Mouse (Mus musculus): ENCODE data around the gene Tmprss15. TPM values are rescaled to one million over a fixed set of nuclear protein-coding genes. Genes with fewer than 3 reads are reported as not detected.

Gene Tmprss15
- polyA plus RNA-seq, 1 experiment from 2014 or later, result not detected

- Histone ChIP-seq H3K4me3 (no peak overlapping the region), H3K9me3 (no peaks in the 10 kb centered on the region), H3K4me1 (replicated peaks) (no peaks in the 10 kb centered on the region), H3K27me3 (no peaks in the 10 kb centered on the region), H3K9ac (no peak overlapping the region), H3K4me2 (no peak overlapping the region), H3K27ac (replicated peaks) (no peak overlapping the region), H3K36me3 (no peaks in the 10 kb centered on the region)
- 95% methylated on average over 13 of the region's 13 CpGs for WGBS
- ATAC-seq (ENCODE audit: low read depth), result no peak
Measured at GRCm38 (mm10) chr16:78974099-78974498, 116.8 kb downstream of the Tmprss15 start.

GRCm38 (mm10) chr16:78969091-78969731, 121.7 kb downstream of the Tmprss15 start:
- H3K9me3 ChIP-seq, result no peaks in the 10 kb centered on the region
- no peak overlapping the region for H3K9ac ChIP-seq
- no peaks in the 10 kb centered on the region for H3K36me3 ChIP-seq
- H3K4me3 ChIP-seq, result no peak overlapping the region
- 39% methylated on average over 13 of the region's 13 CpGs for WGBS
- no peak overlapping the region for H3K27ac ChIP-seq (replicated peaks)
- H3K4me2 ChIP-seq, result no peak overlapping the region
- H3K4me1 ChIP-seq (replicated peaks), result no peaks in the 10 kb centered on the region
- H3K27me3 ChIP-seq, result no peaks in the 10 kb centered on the region
- ATAC-seq (ENCODE audit: low read depth), result no peak

GRCm38 (mm10) chr16:78957434-78957833, 133.5 kb downstream of the Tmprss15 start:
- Histone ChIP-seq H3K27ac (replicated peaks) (no peak overlapping the region), H3K4me2 (no peak overlapping the region), H3K36me3 (no peaks in the 10 kb centered on the region), H3K4me3 (no peak overlapping the region), H3K27me3 (no peaks in the 10 kb centered on the region), H3K9me3 (no peaks in the 10 kb centered on the region), H3K4me1 (replicated peaks) (no peaks in the 10 kb centered on the region), H3K9ac (no peak overlapping the region)
- no peak for ATAC-seq (ENCODE audit: low read depth)
- WGBS, result 55% methylated on average over 2 of the region's 2 CpGs

DNA sequence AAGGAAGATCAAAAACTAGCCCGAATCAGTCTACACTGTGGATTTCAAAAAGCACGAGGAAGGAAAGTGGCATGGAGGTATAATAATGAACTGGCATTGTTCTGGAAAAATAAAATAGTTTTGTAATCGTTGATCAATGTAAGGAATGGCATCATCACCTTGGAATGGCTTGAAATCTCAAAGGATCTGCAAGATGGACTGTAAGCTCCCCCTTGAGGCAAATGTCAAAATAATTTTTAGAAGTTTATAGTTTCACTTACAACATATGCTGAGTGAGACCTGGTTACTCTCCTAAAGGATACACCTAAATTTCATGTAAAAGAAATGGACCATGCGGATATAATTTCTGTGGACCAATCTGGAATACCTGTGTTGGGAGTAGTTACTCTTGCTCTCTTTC, 140.5 kb downstream of the Tmprss15 start:
- WGBS, result 88% methylated on average over 4 of the region's 4 CpGs
- no peaks in the 10 kb centered on the region for H3K36me3 ChIP-seq
- H3K27ac ChIP-seq (replicated peaks), result no peak overlapping the region
- no peak overlapping the region for H3K9ac ChIP-seq
- H3K4me3 ChIP-seq, result no peak overlapping the region
- no peaks in the 10 kb centered on the region for H3K4me1 ChIP-seq (replicated peaks)
- no peak overlapping the region for H3K4me2 ChIP-seq
- no peaks in the 10 kb centered on the region for H3K27me3 ChIP-seq
- no peaks in the 10 kb centered on the region for H3K9me3 ChIP-seq
- no peak for ATAC-seq (ENCODE audit: low read depth)

GRCm38 (mm10) chr16:78937755-78938154, 153.1 kb downstream of the Tmprss15 start:
- ATAC-seq (ENCODE audit: low read depth), result no peak
- Histone ChIP-seq H3K4me1 (replicated peaks) (no peaks in the 10 kb centered on the region), H3K9ac (no peak overlapping the region), H3K9me3 (0 out of 2 replicates have a peak, but pooled peaks cover 6% of the 10 kb centered on the region), H3K4me2 (no peak overlapping the region), H3K36me3 (no peaks in the 10 kb centered on the region), H3K4me3 (no peak overlapping the region), H3K27me3 (no peaks in the 10 kb centered on the region), H3K27ac (replicated peaks) (no peak overlapping the region)
- WGBS, result 72% methylated on average over 8 of the region's 8 CpGs

GRCm38 (mm10) chr16:78934298-78934697, 156.6 kb downstream of the Tmprss15 start:
- ATAC-seq (ENCODE audit: low read depth), result no peak
- peaks cover 10% of the 10 kb centered on the region; the same call in 1 of the 2 replicates for H3K27me3 ChIP-seq
- 90% methylated on average over 2 of the region's 2 CpGs for WGBS
- H3K4me1 ChIP-seq (replicated peaks), result peaks cover 18% of the 10 kb centered on the region
- no peak overlapping the region for H3K9ac ChIP-seq
- no peaks in the 10 kb centered on the region for H3K9me3 ChIP-seq
- no peak overlapping the region for H3K4me2 ChIP-seq
- no peak overlapping the region for H3K4me3 ChIP-seq
- H3K36me3 ChIP-seq, result no peaks in the 10 kb centered on the region
- no peak overlapping the region for H3K27ac ChIP-seq (replicated peaks)

GRCm38 (mm10) chr16:78931287-78932025, 159.4 kb downstream of the Tmprss15 start:
- 13% methylated on average over 16 of the region's 16 CpGs for WGBS
- peaks cover 10% of the 10 kb centered on the region; the same call in 1 of the 2 replicates for H3K27me3 ChIP-seq
- peaks cover 18% of the 10 kb centered on the region for H3K4me1 ChIP-seq (replicated peaks)
- H3K4me2 ChIP-seq, result peak overlapping the region; percentile 91
- H3K9me3 ChIP-seq, result no peaks in the 10 kb centered on the region
- peak overlapping the region; percentile 72 for H3K9ac ChIP-seq
- ATAC-seq (ENCODE audit: low read depth), result peak; percentile 69; the same call in 1 of the 2 replicates
- H3K4me3 ChIP-seq, result peak overlapping the region; percentile 51
- H3K27ac ChIP-seq (replicated peaks), result 0 out of 2 replicates have a peak overlapping the region, but pooled peaks have one; percentile 11
- no peaks in the 10 kb centered on the region for H3K36me3 ChIP-seq

DNA sequence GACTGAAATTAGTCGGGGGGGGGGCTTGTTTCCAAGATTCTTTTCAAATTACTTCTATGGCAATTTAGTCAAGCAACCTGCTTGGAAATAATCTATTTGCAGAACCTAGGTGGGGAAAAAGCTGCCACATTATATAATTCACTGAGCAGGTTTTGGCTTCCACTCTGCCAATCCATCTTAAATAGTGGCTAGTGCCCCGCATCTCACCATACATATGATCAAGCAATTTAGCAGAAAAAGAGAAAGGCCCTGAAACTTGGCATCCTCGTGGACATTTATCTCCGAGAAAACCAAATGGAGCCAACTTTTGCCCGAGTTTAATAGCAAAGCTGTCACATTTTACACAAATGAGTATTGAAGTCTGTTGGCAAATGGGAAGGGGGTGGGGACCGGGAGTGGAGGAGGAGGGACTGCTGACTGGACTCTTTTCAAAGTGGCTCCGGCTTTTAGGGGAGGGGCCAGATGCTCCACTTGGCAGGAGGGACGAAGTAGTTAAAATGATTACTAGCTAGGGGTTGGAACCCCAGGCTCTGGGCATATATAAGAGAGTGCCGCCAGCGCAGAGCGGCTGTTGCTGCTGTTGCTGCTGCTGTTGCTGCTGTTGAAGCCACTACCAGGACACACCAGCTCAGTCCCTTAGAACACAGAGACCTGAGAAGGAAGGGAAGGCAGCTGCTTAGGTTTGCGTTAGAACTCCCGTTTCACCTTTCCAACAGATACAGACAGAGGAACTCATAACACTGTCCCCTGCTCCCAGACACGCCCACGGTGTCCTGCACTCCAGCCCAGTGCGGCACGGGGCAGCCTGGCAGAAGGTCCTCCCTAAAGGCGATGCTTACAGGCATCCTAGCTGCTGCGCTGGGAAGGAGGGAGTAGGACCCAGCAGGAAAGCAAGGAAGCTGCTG, 160.3 kb downstream of the Tmprss15 start, which contains the start of gene Chodl:
Gene Chodl (plus strand): TSS at position 567 of the 905 bp plus-strand sequence.
- Histone ChIP-seq H3K27me3 (peaks cover 10% of the 10 kb centered on the region; the same call in 1 of the 2 replicates), H3K27ac (replicated peaks) (0 out of 2 replicates have a peak within 1 kb of the TSS, but pooled peaks have one; percentile 11), H3K4me2 (peak within 1 kb of the TSS; percentile 91), H3K4me3 (peak within 1 kb of the TSS; percentile 51), H3K36me3 (no peaks in the 10 kb centered on the region), H3K9me3 (no peaks in the 10 kb centered on the region), H3K9ac (peak within 1 kb of the TSS; percentile 72), H3K4me1 (replicated peaks) (peaks cover 18% of the 10 kb centered on the region)
- peak; percentile 93 for ATAC-seq (ENCODE audit: low read depth)
- WGBS, result 9% methylated on average over 19 of the region's 19 CpGs

DNA sequence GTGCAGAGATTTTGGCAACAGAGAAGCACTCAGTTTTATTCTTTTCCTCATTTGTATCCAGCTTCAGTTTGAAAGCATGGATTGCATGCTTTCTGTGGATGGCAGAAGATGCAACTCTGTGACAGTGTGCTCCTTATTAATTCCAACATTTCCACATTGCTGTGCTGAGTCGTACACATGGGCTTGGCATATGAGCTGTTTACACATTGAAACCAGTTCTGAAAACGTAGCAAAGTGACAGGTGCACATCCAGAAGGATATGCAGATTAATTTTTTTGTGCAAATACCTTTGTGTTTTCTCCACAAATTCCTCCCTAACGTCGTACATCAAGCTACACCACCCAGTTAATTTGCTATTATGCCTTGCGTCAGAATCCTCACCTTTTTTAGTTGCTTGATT, 168.3 kb downstream of the Tmprss15 start:
- no peaks in the 10 kb centered on the region for H3K27me3 ChIP-seq
- no peaks in the 10 kb centered on the region for H3K4me1 ChIP-seq (replicated peaks)
- WGBS, result 77% methylated on average over 5 of the region's 5 CpGs
- H3K4me2 ChIP-seq, result no peak overlapping the region
- ATAC-seq (ENCODE audit: low read depth), result no peak
- no peaks in the 10 kb centered on the region for H3K36me3 ChIP-seq
- no peak overlapping the region for H3K9ac ChIP-seq
- no peaks in the 10 kb centered on the region for H3K9me3 ChIP-seq
- H3K27ac ChIP-seq (replicated peaks), result no peak overlapping the region
- H3K4me3 ChIP-seq, result no peak overlapping the region

Measured in neural tube, embryonic 13.5 days (tissue).